Mouse (Mus musculus): Measurements from ENCODE around the gene Kitl. TPM values are rescaled to one million over a fixed set of nuclear protein-coding genes. Genes with fewer than 3 reads are reported as not detected.
A peak's percentile ranks its signal among the peaks of the same experiment; 100 is the strongest.

Kitl gene
- 10 to 100 TPM; 28.0 to 32.4 TPM for total RNA-seq (2021)

DNA sequence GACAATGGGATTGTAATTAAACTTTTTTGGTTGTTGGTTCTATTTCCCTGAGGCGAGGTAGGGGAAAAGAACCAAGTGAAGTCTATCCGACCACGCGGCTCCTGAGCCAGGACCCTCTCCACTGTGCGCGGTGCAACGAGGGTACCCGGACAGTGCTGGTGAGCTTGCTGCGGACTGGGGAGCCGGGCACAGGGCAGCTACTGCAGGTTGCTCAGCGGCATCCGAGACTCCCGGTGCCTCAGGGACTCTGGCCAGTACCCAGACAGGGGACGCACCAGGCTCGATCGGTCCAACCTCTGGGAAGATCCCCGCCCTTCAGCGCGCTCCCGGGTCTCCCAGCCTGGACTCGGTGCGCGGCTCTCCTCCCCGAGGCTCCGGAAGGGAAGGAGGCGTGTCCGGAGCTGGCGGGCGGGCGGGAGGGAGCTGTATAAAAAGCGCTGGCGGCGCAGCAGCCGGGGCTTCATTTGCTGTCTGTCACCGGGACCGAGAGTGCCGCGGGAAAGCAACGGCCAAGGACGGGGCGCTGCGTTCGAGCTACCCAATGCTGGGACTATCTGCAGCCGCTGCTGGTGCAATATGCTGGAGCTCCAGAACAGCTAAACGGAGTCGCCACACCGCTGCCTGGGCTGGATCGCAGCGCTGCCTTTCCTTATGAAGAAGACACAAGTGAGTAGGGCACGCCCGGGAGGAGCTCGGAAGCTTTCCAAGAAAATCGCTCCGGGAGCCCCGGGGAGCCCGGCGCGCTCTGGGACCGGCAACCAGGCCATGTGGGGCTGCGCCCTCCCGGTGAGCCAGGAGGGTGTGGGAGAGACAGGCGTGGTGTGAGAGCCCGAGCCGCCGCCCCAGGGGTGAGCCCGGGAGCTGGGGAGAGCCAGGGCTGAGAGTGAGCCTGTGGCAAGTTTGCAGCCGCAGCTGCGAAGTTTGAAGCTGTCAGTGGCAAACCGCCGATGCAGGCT, at the start of gene Kitl:
Kitl (plus strand) TSS at position 261 of the 956 bp plus-strand sequence.
- DNase-seq (ENCODE audit: extremely low spot score in 1 of 2, low spot score in 1 of 2): peak; percentile 50 to 51

DNA sequence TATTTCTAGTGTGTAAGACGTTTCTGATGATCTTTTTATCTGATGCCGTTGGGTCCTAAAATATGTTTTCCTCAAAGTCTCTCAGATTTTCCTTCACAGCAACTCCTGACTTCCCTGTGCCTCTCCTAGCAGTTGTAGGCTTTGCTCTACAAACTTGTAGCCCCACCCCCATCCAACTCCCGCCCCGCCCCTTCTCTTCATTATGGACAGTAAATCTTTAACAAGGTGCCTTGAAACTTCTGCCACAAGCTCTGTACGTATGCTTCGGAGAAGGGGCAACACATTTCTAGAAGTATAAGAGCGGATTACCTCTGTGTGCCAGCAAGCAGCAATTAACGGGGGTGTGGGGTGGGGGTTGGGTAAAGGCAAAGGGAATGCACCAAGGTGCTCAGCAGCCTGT, 42.6 kb upstream of the Kitl start:
- no peak for DNase-seq (ENCODE audit: extremely low spot score in 1 of 2, low spot score in 1 of 2)

DNA sequence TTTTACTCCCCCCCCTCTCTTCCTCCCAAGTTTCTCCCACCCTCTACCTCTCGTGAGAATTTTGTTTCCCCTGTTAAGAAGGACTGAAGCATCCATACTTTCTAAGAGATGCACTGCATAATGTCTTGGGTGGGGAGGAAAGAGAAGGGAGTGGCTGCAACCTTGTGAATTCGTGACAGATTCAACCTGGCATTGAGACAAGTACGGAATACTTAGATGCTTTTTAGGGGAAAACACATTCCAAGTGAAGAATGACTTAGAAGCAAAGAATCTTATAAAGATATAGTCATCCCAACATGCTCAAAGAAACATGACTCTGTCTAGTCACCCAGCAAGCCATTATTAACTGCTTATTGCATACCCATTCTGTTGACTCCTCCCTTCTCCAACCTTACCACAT, 35.3 kb upstream of the Kitl start:
- DNase-seq (ENCODE audit: extremely low spot score in 1 of 2, low spot score in 1 of 2): no peak

- DNase-seq (ENCODE audit: extremely low spot score in 1 of 2, low spot score in 1 of 2): no peak
These were observed 34.5 kb upstream of the Kitl start for GRCm38 (mm10) chr10:99980916-99981315.

GRCm38 (mm10) chr10:99981887-99982286, 33.5 kb upstream of the Kitl start:
- DNase-seq (ENCODE audit: extremely low spot score in 1 of 2, low spot score in 1 of 2): no peak

DNA sequence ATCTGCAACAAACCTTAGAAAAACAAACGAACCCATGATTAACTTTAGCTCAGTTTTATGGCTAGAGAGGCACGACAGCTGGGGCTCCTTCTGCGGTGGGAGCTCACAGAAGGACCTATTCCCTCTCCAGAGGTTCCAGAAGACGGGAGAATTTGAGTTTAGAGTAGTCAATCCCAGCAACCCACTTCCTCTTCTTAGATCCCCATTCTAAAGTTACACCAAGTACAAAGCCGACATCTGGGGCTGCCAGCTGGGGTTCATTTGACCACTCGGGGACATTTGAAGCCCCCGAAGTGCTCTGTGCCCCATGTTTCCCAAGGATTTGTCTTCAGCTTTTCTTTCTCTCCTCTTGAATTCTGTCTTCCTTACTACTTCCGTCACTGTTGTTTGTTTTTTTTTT, 28.7 kb upstream of the Kitl start:
- no peak for DNase-seq (ENCODE audit: extremely low spot score in 1 of 2, low spot score in 1 of 2)

GRCm38 (mm10) chr10:99989758-99990157, 25.7 kb upstream of the Kitl start:
- DNase-seq (ENCODE audit: extremely low spot score in 1 of 2, low spot score in 1 of 2): no peak

GRCm38 (mm10) chr10:99992121-99992520, 23.3 kb upstream of the Kitl start:
- DNase-seq (ENCODE audit: extremely low spot score in 1 of 2, low spot score in 1 of 2): no peak

GRCm38 (mm10) chr10:100001452-100001851, 14.0 kb upstream of the Kitl start:
- no peak for DNase-seq (ENCODE audit: extremely low spot score in 1 of 2, low spot score in 1 of 2)

DNA sequence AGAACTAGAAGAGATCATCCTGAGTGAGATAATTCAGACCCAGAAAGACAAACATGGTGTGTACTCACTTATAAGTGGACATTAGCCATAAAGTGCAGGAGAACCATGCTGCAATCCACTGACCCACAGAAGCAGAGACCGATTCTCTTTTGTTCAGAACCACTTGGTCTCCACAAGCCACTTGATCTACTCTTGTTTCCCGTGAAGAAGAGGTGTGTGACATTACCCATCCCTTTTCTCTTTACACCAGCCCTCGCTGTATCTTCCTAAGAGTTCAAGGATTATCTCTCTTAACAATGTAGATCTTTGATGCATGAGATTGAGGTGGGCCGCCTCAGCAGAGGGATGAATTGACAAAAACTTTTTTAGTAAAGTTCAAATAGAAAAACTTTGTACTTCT, 11.6 kb upstream of the Kitl start:
- no peak for DNase-seq (ENCODE audit: extremely low spot score in 1 of 2, low spot score in 1 of 2)

DNA sequence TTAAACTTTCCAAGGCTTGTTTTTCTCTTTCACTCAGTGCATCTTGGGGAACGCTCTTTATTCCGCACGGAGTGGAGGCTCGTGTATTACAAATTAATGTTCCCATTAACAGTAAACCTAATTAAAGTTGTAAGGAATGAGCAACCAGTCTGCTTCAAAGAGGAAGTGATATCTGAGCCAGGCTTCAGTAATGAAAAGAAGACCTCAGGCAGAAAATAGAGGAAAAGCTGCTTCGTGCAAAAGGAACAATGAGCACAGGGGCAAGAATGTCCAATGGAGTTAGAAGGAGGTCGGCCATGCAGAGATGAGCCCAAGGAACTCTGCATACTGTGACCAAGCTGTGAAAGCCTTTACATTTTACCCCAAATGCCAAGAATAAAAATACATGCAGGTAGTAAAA, 5.7 kb upstream of the Kitl start:
- no peak for DNase-seq (ENCODE audit: extremely low spot score in 1 of 2, low spot score in 1 of 2)

- DNase-seq (ENCODE audit: extremely low spot score in 1 of 2, low spot score in 1 of 2): no peak
These were observed 5.1 kb upstream of the Kitl start for GRCm38 (mm10) chr10:100010291-100010690.

- no peak for DNase-seq (ENCODE audit: extremely low spot score in 1 of 2, low spot score in 1 of 2)
These were observed 1.3 kb upstream of the Kitl start for GRCm38 (mm10) chr10:100014096-100014495.

DNA sequence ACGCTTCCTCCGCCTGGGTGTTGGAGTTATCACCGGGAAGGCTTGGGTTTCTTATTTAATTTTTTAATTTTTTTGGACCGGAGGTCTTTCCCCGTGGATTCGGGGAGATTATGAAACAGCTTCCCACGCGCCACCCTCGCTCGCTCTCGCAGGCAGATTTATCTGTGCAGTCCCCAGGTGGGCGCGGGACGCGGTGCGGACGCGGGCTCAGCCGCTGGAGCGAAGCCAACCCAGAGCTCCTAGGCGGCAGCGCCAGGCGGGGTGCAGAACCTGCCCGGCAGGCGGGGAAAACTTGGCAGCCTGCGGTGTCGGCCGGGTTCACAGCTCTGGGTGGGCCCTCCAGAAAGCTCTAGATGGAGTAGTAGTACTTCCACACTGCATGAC, 888 bp downstream of the Kitl start:
- peak in 1 of 2 experiments; percentile 55 for DNase-seq (ENCODE audit: extremely low spot score in 1 of 2, low spot score in 1 of 2)

- no peak for DNase-seq (ENCODE audit: extremely low spot score in 1 of 2, low spot score in 1 of 2)
These were observed 1.7 kb downstream of the Kitl start for GRCm38 (mm10) chr10:100016941-100017770.

- no peak for DNase-seq (ENCODE audit: extremely low spot score in 1 of 2, low spot score in 1 of 2)
These were observed 2.3 kb downstream of the Kitl start for GRCm38 (mm10) chr10:100017771-100018070.

DNA sequence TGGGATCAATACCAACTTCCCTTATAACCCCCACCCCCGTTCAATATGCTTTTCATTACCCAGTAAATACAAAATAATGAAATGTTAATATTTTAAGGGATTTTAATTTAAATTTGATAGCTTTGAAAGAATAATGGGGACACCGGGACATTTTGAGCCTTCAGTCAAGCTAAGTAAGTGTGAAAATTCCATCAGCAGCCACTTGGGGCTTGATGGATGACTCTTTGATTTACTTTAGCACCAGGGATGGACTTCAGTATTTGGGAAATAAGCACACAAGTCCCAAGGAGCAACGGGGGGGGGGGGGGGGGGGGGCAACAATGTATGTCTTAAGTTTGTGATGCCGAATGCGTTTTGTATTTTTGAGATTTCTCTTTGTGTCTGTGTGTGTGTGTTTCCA, 3.1 kb downstream of the Kitl start:
- no peak for DNase-seq (ENCODE audit: extremely low spot score in 1 of 2, low spot score in 1 of 2)

- DNase-seq (ENCODE audit: extremely low spot score in 1 of 2, low spot score in 1 of 2): no peak
These were observed 4.1 kb downstream of the Kitl start for GRCm38 (mm10) chr10:100019246-100020195.

- DNase-seq (ENCODE audit: extremely low spot score in 1 of 2, low spot score in 1 of 2): no peak
These were observed 6.8 kb downstream of the Kitl start for GRCm38 (mm10) chr10:100022090-100022834.

- DNase-seq (ENCODE audit: extremely low spot score in 1 of 2, low spot score in 1 of 2): no peak
These were observed 7.3 kb downstream of the Kitl start for GRCm38 (mm10) chr10:100022835-100023093.

Measured in layer of hippocampus, postnatal 25 days (tissue).